Mouse (Mus musculus): ENCODE data around the gene 6030408B16Rik.
"Not testable (repeated sequence)": the region's sequence is repeated elsewhere in the genome, so short reads cannot be mapped to it uniquely, and the experiment has no call there.

Gene 6030408B16Rik

DNA sequence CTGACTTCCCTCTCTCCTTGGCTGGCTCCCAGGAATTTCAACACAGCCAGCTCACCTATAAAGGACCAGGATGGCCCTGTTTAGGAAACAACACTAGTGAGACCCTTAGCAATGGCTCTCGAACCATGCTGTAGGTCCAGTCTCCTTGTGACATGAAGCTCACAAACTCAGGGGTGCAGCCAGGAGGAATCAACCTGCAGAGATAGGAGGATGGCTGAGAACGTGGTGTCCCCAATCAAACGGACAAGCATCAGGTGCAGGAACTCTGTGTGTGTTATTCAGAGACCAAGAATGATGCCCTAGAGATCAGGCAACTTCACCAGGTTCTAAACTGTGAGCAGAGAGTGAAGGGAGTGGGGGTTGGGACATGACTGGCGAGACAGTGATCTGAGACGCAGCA, 29.1 kb downstream of the 6030408B16Rik start:
- DNase-seq, result no peak

DNA sequence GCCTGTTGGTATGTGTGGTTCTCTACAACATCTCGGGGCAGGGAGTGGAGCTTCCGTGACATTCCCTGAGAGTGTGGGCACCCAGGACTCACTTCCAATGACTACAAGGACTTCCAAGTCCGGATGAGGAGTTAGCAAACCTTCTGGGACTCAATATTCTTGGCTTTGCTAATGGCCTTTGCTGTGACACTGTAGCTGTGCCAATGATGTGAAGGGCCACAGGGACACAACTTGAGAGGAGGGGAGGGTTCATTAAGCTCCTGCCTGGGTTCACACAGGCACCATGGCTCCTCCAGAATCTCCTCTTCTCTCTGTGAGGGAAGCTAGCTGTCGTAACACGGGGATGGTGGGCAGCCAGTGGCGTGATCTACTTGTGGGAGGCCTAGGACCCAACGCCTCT, 29.6 kb downstream of the 6030408B16Rik start:
- DNase-seq, result no peak

DNA sequence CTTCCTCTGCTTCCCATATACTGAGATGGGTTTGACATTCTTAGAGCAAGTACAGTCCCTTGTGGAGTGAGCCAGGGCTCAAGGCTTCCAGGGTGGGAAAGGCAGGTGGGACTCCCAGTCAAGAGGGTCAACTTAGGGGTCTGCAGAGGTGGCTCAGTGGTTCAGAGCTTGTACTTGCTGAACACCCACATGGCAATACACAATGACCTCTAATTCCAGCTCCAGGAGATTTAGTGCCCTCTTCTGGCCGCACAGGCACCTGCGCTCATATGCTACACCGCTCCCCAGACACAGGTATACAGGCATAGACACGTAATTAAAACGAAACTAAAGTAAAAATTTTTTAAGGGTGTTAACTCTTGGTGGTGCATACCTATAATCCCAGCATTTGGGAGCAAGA, 30.5 kb downstream of the 6030408B16Rik start:
- no peak for DNase-seq

DNA sequence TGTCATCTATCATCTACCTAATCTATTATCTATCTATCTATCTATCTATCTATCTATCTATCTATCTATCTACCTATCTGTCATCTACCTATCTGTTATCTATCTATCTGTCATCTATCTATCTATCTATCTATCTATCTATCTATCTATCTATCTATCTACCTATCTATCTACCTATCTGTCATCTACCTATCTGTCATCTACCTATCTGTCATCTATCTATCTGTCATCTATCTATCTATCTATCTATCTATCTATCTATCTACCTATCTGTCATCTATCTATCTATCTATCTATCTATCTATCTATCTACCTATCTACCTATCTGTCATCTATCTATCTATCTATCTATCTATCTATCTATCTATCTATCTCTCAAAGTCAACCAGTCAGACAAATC, 31.4 kb downstream of the 6030408B16Rik start:
- DNase-seq, result not testable (repeated sequence)

DNA sequence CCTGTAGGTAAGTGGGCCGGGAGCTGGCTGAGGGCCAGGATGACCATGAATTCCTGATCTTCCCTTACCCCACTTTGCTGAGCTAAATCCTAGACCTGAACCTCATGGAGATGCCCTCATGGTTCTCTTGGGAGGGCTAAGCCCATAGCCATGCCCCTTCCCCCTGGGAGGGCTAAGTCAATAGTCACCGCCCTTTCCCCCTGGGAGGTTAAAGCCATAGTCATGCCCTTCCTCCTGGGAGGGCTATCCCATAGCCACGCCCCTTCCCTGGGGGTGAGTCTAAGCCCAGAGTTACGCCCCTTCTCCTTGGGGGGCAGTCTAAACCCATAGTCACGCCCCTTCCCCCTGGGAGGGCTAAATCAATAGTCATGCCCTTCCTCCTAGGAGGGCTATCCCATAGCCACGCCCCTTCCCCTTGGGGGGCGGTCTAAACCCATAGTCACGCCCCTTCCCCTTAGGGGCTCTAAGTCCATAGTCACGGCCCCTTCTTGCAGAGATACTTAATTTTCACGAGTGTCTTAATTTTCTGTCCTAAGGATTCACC, 33.1 kb downstream of the 6030408B16Rik start:
- peak in 1 of 2 experiments; percentile 21 for DNase-seq

DNA sequence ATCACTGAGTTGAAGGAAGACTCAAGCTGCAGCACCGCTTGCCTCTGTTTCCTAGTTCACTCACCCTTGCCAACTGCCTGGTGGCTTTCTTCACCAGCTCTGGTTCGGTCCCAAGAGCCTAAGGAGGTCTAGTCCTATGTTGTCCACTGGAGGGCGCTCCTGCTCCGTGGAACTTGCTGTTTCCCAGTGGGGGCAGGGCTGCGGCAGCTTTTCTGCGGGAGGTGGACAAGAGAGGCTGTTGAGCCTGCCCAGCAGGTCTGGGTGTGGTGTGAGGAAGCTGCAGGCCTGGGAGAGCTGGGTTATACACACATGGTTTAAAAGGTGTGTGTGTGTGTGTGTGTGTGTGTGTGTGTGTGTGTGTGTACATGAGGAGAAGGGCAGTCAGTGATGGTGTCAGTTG, 34.3 kb downstream of the 6030408B16Rik start:
- DNase-seq, result peak; percentile 90 to 94

DNA sequence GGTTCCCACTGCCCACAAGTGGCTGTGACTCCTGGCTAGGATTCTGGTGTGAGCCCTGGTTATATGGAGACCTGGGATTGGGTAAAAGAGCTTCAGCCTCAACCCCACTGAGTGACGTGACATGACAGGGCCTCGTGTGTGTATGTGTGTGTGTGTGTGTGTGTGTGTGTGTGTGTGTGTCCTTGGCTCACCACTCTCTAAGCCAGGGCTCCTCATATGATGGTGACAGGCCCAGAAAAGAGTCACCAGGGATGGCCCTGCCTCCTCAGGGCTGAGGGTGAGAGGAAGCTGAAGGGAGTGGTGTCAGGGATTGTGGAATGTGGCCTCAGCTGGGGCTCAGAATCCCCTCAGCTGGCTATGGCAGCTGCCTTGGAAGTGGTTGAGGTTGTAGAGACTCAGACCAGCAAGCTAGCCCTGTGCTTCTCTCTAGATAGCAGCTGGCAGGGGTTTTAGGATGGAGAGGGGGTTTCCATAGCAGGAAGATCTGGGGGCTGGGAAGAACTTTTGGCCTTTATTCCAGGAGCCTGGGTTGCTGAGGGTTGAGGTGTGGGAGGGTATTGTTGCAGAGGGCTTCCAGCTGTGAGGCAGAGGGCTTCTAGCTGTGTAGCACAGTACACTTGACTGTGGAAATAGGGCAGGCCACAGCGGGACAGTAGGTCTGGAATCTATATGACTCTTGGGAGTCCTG, 36.0 kb downstream of the 6030408B16Rik start:
- DNase-seq, result no peak

DNA sequence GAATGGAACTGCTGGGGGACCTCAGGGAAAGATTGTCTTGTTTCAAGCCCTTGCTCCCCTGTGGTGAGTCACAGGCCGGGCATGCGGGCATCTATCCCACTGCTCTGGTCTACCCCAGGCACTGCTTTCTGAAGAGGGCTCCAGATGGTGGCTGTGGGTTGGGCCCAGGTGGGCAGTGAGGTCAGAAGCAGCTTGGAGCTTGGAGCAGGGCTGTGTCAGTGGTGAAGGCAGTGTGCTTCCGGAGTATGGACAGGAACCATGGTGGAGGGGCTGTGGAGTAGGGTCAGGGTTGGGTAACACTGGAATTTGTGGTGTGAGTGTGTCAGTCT, 36.5 kb downstream of the 6030408B16Rik start:
- DNase-seq, result no peak

DNA sequence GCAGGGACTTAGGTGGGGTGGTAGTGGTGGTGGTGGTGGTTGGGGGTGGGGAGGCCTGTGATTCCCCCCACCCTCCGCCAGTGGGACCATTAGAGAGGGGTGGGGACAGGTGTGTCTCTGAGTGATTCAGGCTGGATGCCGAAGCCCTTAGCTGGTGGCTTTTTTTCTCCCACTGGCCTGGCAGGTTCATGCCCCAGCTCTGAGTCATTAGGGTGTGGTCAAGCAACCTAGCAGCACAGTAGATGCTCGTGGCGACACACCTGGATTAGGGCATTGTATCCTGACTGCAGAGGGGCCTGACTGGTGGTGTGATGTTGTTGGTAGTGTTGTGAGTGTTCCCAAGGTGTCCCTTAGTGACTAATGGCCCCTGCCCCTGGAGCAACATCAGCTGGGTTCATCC, 38.1 kb downstream of the 6030408B16Rik start:
- no peak for DNase-seq

DNA sequence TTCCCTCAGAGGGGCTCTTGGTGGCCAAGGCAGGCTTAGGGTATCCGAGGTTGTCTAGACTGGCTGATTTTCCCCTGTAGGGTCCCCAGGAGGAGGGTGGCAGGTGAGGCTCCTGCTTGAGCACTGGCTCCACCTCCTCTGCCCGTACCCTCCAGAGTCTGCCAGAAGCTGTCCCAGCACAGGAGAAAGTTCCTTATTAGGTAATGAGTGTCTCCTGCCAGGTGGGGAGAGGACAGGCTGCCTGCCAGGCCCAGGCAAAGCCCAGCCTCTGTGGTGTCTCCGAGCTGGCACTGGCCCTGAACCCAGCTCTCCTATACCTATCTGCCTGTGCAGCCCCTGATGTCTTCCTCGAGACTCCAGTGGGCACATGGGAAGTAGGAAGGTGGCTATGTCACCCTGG, 39.4 kb downstream of the 6030408B16Rik start:
- no peak for DNase-seq

DNA sequence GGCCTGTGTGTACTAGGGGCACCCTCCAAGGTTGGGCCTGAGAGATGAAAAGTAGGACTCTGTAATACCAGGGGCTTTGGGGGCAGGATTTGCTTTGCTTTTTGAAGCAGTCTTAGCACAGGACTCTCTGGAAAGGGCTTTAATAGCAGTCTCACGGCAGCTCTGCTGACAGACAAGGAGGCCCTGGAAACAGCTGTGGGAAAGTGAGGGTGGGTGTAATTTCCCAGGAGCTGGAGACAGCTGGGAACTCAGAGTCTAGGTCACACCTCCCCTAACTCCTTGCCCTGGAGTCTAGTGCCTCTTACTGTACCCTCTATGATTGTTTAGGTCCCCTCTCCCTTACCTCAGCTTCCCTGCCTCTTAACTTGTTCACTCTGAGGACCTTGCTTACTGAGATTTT, 40.2 kb downstream of the 6030408B16Rik start:
- no peak for DNase-seq

DNA sequence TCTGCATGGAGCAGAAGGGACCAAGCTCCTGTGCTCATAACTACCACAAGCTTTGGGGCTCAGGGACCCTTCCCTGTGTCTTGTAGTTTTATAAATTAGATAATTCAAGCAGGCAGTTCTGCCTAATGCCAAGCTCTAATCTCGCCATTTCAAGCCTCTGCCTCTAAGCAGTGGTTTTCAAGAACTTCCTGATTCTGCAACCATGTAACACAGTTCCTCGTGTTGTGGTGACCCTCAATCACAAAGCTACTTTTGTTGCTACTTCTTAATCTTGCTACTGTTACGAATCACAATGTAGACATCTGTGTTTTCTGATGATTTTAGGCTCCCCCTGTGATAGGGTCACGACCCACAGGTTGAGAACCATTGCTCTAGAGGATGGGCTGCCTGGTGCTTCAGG, 40.6 kb downstream of the 6030408B16Rik start:
- no peak for DNase-seq

DNA sequence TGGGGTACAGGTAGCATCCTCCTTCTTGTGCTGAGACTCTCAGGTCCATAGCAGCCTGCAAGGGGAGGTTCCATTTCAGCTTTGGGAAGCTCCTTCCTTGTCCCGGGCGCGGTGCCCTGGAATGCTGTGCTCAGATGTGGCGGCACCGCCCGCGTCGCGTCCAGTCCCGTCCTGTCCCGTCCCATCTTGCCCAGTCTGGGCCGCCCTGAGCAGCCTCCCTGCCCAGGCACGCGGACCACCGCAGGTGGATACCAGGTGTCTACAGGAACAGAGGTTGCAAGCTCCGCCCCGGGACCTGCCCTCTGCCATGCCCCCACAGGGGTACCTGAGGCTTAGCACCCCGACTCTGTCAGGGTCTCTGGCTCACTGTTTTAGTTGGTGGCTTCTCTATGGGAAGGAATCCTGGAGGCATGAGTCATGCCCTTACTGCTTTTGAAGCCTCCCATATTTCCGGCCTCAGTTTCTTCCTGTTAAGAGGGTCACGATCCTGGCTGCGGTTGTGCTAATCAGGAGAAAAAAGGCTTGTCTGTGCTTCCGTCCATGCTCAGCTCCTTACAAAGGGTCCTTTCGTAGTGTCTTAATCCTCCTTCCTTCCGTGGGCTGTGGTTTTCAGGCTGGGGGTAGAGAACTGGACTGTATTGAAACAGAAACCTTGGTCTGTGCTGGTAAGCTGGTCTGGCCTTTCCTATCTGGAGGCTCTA, 43.6 kb downstream of the 6030408B16Rik start:
- DNase-seq, result peak in 1 of 2 experiments; percentile 8

DNA sequence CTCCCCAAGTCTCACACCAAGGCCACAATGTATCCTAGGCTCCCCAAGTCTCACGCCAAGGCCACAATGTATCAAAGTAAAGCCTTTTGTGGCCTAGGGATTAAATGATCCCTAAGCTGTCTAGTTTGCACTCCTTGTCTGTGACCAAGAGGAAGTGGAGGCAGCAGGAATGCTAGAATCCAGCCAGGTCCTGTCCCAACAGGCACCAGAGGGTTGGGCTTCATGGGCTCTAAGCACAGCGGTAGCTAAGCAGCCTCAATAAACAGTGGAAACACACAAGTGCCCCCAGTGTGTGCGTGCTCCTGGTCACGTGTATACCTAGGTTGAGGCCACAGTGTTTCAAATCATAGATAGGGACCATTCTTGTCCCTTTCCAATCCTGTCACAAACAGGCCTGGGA, 45.3 kb downstream of the 6030408B16Rik start:
- no peak for DNase-seq

DNA sequence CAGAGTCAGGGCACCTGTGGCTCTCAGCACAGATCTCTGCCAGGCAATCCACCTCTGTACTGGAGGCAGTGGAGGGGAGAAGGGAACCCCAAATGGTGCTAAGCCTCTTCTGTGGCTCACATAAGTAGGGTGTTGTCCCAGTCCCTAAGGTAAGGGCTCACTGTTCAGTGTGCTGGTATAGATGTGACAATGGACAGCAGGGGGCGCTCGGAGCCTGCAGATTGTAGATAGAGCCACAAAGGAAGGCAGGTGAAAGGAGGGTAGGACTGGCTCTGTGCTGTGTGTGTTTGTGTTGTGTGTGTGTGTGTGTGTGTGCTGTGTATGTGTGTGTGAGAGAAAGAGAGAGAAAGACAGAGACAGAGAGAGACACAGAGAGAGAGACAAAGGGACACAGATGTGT, 46.5 kb downstream of the 6030408B16Rik start:
- peak; percentile 95 to 96 for DNase-seq

DNA sequence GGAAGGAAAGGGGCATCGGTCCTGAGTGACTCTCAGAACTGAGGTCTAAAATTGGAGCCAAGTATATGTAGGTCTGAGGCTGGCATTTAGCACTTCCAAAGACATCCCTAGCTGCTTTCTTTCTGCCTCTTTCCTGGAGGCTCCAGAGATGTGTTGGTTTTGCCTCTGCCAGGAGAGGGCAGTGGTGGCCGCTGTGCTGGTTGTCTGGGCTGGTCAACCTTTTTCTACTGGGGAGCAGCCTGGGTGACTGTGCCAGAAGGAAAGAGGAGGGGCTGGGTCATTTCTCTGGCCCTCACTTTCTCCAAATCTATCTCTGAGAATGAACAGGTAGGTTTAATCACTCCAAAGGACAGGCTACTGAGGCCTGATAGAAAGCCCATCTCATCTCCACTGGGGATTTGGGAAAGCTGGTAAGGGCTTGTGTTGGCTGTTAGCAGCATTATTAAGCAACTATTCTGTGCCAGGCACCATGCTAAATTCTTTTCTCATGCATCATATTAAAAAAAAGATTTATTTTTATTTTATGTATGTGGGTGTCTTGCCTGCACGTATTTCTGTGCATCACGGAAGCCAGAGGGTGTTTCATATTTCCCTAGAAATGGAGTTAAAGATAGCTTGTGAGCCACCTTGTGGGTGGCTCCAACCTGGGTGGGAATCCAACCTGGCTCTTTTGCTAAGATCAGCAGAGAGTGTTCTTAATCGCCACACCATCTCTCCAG, 48.9 kb downstream of the 6030408B16Rik start:
- DNase-seq, result peak; percentile 60 to 66
